Mouse (Mus musculus): ENCODE measurements at regions not wholly inside any gene's neighbourhood (a gene's known extent, or its start where the extent isn't known, plus 50 kb on each side); places are given as distances from the start of the nearest gene placed in this dataset.

DNA sequence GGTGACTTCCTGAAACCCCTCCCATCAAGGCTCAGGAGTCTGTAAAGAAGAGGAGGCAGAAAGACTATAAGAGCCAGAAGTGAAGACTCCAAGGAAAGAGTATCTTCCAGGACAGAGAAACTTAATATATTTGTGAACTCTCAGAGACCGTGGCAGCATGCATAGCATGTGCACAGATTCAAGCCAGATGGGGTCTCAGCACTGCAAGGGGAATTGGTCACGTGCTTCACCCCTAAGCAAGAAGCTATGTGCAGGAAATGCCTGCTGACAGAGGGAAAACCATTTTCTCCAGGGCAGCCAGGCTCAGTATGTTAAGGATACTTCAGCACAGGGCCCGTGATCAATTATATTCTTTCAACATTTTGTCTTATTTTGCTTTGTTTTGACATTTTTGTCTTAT lies 368.0 kb downstream of the Sec23a start:
- ATAC-seq (ENCODE audit: insufficient number of reproducible peaks, low FRiP score) = no peak
- no peak overlapping the region for H3K27ac ChIP-seq (ENCODE audit: poor library complexity, severe bottlenecking)
- H3K27me3 ChIP-seq (replicated peaks) = no peaks in the 10 kb centered on the region
- no peak overlapping the region for H3K9ac ChIP-seq
- H3K4me3 ChIP-seq = no peak overlapping the region
- 60% methylated on average over 3 of the region's 3 CpGs for WGBS
- H3K4me2 ChIP-seq = no peak overlapping the region
- H3K9me3 ChIP-seq (replicated peaks) = no peaks in the 10 kb centered on the region
- H3K36me3 ChIP-seq = no peaks in the 10 kb centered on the region
- H3K4me1 ChIP-seq (replicated peaks) = 0 out of 2 replicates have a peak, but pooled peaks cover 3% of the 10 kb centered on the region

DNA sequence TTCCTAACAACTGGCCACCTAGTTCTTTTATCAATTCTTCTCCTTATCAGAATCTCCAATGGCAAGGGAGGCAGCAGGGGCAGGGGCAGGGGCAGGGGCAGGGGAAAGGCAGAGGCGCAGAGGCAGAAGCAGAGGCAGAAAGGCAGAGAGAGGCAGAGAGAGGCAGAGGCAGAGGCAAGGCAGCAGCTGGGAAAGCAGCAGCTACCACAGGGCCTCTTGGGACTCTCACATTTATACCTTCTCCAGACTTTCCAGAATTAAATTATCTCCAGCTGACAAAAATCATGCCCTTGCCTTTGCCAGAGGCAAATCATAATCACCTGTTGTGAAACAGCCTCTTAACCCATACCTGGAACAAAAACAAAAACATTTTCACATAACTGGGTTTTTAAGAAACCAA lies 370.4 kb upstream of the Clec14a start:
- no peak overlapping the region for H3K4me3 ChIP-seq
- no peak overlapping the region for H3K4me2 ChIP-seq
- no peaks in the 10 kb centered on the region for H3K36me3 ChIP-seq
- H3K27me3 ChIP-seq (replicated peaks) = no peaks in the 10 kb centered on the region
- no peak for ATAC-seq (ENCODE audit: insufficient number of reproducible peaks, low FRiP score)
- 22% methylated on average over 1 of the region's 1 CpGs for WGBS
- no peak overlapping the region for H3K27ac ChIP-seq (ENCODE audit: poor library complexity, severe bottlenecking)
- H3K9me3 ChIP-seq (replicated peaks) = no peaks in the 10 kb centered on the region
- H3K9ac ChIP-seq = no peak overlapping the region
- H3K4me1 ChIP-seq (replicated peaks) = 0 out of 2 replicates have a peak, but pooled peaks cover 3% of the 10 kb centered on the region

DNA sequence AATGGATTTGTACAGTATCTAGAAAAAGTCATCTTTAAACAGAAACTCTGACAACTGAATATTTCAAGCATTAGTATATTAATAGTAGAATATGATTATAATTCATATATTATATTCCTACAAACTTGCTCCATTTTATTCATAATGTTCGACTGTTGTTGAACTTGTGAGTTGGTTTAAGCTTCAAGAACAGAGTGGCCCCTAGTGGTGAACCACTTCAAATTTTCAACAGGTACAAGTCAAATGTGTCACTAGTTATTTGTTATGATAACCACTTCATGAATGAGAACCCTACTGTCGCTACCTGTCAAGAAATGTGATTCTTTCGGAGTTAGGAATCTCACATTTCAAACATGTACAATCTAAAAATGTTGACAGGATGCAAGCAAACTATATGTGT lies 369.2 kb upstream of the Clec14a start:
- no peak overlapping the region for H3K4me2 ChIP-seq
- WGBS = 53% methylated on average over 3 of the region's 3 CpGs
- H3K9me3 ChIP-seq (replicated peaks) = no peaks in the 10 kb centered on the region
- no peaks in the 10 kb centered on the region for H3K27me3 ChIP-seq (replicated peaks)
- no peak for ATAC-seq (ENCODE audit: insufficient number of reproducible peaks, low FRiP score)
- no peak overlapping the region for H3K27ac ChIP-seq (ENCODE audit: poor library complexity, severe bottlenecking)
- H3K9ac ChIP-seq = no peak overlapping the region
- H3K36me3 ChIP-seq = no peaks in the 10 kb centered on the region
- no peak overlapping the region for H3K4me3 ChIP-seq
- H3K4me1 ChIP-seq (replicated peaks) = 0 out of 2 replicates have a peak, but pooled peaks cover 3% of the 10 kb centered on the region

DNA sequence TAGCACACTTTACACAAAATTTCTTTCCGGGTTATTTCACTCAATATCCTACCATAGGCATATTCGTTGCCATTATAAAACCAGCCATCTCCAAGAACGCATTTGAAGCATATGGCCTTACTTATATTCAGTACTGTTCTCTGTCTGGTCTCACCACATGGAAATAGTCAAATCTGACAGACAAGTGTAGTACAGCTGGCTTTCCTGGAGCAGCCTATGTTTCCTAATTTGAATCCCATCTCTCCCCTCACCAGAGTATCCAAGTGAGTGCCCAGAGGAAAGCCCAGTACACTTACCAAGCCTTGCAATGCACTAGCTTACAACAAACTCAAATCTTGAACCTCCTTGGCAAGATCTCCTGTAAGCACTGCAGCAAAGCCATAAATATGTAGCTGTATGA lies 363.4 kb upstream of the Clec14a start:
- Histone ChIP-seq H3K4me3 (no peak overlapping the region), H3K27me3 (replicated peaks) (no peaks in the 10 kb centered on the region), H3K4me1 (replicated peaks) (no peaks in the 10 kb centered on the region), H3K4me2 (no peak overlapping the region), H3K9me3 (replicated peaks) (no peaks in the 10 kb centered on the region), H3K27ac (ENCODE audit: poor library complexity, severe bottlenecking) (no peak overlapping the region), H3K9ac (no peak overlapping the region), H3K36me3 (no peaks in the 10 kb centered on the region)
- 81% methylated on average over 3 of the region's 3 CpGs for WGBS
- ATAC-seq (ENCODE audit: insufficient number of reproducible peaks, low FRiP score) = no peak

DNA sequence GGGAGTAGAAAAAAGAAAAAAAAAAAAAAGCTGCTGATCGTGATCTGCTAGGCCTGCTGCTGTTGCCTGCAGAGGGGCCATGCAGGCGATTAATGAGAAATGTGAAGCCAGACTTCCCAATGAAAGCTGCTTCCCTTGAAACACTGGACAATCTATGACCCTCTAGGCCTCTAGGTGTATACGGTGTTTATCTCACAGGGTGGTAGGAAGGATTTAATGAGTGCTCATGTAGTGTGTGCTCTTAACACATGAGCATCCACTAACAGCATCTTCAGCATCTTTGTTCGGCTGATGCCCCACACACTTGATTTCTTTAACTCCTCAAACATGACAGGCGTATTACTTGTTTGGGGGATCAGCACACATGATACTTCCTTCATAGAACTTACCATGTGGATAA lies 359.7 kb upstream of the Clec14a start:
- H3K27me3 ChIP-seq (replicated peaks) = no peaks in the 10 kb centered on the region
- H3K9me3 ChIP-seq (replicated peaks) = no peaks in the 10 kb centered on the region
- H3K36me3 ChIP-seq = no peaks in the 10 kb centered on the region
- ATAC-seq (ENCODE audit: insufficient number of reproducible peaks, low FRiP score) = no peak
- no peak overlapping the region for H3K4me3 ChIP-seq
- no peaks in the 10 kb centered on the region for H3K4me1 ChIP-seq (replicated peaks)
- H3K4me2 ChIP-seq = no peak overlapping the region
- no peak overlapping the region for H3K27ac ChIP-seq (ENCODE audit: poor library complexity, severe bottlenecking)
- 71% methylated on average over 5 of the region's 5 CpGs for WGBS
- no peak overlapping the region for H3K9ac ChIP-seq

DNA sequence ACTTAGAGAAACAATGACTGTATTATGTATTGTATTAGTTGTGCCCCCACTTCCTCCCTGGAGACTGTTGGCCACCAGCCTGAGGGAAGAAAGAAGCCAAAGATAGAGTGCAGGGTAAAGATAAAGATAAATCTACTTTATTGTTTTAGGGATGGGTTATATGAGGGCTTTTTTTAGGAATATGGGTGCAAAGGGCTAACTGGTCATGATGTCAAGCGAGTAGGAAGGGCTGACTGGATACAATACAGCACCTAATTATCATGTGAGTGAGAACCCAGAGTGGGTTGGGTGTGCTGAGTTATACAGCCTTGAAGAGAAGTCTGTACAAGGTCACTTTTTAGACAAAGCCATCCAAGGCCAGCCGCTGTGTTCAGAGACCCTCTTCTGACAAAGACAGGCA lies 356.1 kb upstream of the Clec14a start:
- Histone ChIP-seq H3K4me3 (no peak overlapping the region), H3K27me3 (replicated peaks) (no peaks in the 10 kb centered on the region), H3K4me2 (no peak overlapping the region), H3K9me3 (replicated peaks) (no peaks in the 10 kb centered on the region), H3K27ac (ENCODE audit: poor library complexity, severe bottlenecking) (no peak overlapping the region), H3K36me3 (no peaks in the 10 kb centered on the region), H3K9ac (no peak overlapping the region), H3K4me1 (replicated peaks) (no peaks in the 10 kb centered on the region)
- WGBS = 69% methylated on average over 2 of the region's 2 CpGs
- no peak for ATAC-seq (ENCODE audit: insufficient number of reproducible peaks, low FRiP score)

DNA sequence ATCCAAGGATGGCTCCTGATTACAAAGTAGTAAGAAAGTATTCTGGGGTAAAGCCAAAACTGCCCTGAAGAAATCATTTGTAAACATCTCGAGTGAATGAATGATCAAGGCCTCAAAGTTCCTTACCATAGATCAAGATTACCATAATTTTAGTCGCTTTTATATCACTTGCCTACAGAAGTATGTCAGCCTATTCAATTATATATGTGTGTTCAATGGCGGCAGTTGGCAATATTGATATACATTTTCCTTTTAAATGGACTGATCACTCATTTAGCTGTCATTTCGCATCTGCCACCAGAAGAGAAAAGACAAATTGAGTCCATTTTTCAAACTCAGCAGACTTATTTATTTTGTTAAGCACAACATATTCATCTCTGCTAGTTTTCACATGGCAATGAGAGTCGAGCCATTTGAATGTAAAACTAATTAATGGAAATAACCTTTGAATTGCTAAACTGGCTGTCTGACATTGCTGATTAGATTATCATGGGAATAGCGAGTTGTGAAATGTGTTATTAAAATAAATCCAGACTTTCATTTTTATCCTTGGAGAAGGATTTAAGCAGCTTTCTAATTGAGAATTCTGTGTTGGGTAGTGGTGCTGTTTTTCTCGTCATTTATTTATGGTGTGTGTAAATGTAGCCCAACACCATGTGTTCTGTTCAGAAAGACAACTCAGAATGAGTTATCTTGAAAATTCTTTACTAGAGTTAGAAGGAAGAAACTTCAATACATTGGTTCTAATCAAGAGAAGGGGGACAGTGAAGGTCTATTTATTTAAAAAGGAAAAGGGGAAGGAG lies 350.6 kb upstream of the Clec14a start:
- ATAC-seq (ENCODE audit: insufficient number of reproducible peaks, low FRiP score) = no peak
- no peak overlapping the region for H3K9ac ChIP-seq
- no peaks in the 10 kb centered on the region for H3K9me3 ChIP-seq (replicated peaks)
- no peaks in the 10 kb centered on the region for H3K27me3 ChIP-seq (replicated peaks)
- H3K4me2 ChIP-seq = no peak overlapping the region
- no peak overlapping the region for H3K4me3 ChIP-seq
- WGBS = 77% methylated on average over 7 of the region's 7 CpGs
- H3K27ac ChIP-seq (ENCODE audit: poor library complexity, severe bottlenecking) = no peak overlapping the region
- H3K36me3 ChIP-seq = no peaks in the 10 kb centered on the region
- H3K4me1 ChIP-seq (replicated peaks) = no peaks in the 10 kb centered on the region

DNA sequence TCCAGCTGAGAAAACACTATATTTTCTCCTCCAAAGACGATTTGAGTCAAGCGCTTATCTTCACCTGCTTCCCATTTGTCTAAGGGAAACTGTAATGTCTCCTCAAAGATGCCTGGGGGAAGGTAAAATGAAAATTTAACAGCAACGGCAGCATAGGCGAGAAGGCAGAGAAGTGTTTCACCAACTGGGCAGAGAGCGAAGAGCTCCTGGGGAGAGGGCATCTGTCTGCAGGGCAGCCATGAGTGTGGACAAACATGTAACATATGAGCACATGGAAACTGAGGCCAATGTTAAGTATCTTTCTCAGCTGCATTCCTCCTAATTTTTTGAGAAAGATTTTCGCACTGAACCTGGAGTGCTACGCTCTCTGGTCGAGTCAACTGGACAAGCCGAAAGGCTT lies 325.7 kb upstream of the Clec14a start:
- H3K9me3 ChIP-seq (replicated peaks) = no peaks in the 10 kb centered on the region
- no peaks in the 10 kb centered on the region for H3K27me3 ChIP-seq (replicated peaks)
- no peak overlapping the region for H3K4me2 ChIP-seq
- H3K4me3 ChIP-seq = no peak overlapping the region
- no peak overlapping the region for H3K27ac ChIP-seq (ENCODE audit: poor library complexity, severe bottlenecking)
- H3K36me3 ChIP-seq = no peaks in the 10 kb centered on the region
- H3K4me1 ChIP-seq (replicated peaks) = no peaks in the 10 kb centered on the region
- H3K9ac ChIP-seq = no peak overlapping the region
- 81% methylated on average over 9 of the region's 9 CpGs for WGBS
- no peak for ATAC-seq (ENCODE audit: insufficient number of reproducible peaks, low FRiP score)

DNA sequence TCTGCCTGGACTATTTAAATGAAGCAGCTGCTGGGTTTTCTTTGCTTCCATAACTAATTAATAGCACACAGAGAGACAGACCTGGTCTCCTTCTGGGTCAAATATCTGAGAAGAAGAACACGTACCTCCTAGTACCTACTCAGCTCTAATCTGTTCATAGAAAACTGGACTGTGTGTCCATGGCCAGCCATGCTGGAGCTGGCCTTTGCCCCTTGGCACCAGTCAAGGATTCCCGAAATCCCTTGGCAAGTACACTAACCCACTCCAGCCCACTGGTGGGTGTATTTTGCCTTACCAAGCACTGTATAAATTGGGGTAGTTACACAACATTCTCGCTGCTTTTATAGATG lies 322.4 kb upstream of the Clec14a start:
- WGBS = 84% methylated on average over 3 of the region's 3 CpGs
- H3K27me3 ChIP-seq (replicated peaks) = no peaks in the 10 kb centered on the region
- H3K9me3 ChIP-seq (replicated peaks) = no peaks in the 10 kb centered on the region
- no peak for ATAC-seq (ENCODE audit: insufficient number of reproducible peaks, low FRiP score)
- no peak overlapping the region for H3K4me2 ChIP-seq
- no peaks in the 10 kb centered on the region for H3K36me3 ChIP-seq
- H3K27ac ChIP-seq (ENCODE audit: poor library complexity, severe bottlenecking) = no peak overlapping the region
- H3K9ac ChIP-seq = no peak overlapping the region
- H3K4me1 ChIP-seq (replicated peaks) = no peaks in the 10 kb centered on the region
- no peak overlapping the region for H3K4me3 ChIP-seq

DNA sequence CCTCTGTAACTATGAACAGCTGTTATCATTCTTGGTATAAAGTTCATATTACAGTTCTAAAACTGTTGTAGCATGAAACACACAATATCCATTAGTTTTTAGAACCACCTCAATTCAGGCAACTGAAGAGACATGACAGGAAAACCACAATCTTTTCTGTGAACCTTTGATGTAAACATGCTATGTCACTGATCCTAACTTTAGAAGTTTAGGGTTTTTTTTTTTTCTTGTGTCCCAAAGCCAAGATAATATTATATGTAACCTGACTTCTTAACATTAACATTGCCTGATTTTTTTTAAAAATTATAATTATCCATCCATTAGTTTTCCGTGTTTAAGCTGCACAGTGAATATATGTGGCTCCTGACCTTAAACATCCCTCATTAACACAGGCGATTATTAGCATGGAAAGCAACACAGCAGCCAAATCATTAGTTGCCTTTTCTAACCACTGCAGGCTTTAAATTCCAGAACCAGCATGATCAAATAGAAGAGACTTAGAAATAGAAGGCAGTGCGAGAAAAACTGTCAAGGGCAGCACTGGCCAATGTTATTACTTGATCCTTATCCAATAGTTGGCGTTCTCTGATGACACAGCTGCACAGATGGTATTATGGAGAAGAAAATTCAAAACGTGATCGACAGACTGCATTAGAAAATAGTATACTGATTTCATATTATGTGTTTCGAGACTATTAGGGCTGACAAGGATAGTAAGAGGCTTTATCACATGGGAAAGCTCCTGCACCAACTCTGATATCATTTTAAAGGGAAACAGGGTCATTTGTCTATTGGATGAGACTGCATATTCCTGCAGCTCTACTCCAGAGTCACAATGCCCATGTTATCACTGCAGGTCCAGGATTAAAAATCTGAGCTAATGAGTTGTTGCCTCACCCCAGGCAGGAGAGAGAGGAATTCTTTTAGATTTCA lies 321.7 kb upstream of the Clec14a start:
- H3K4me2 ChIP-seq = no peak overlapping the region
- H3K9me3 ChIP-seq (replicated peaks) = no peaks in the 10 kb centered on the region
- no peaks in the 10 kb centered on the region for H3K27me3 ChIP-seq (replicated peaks)
- no peak overlapping the region for H3K4me3 ChIP-seq
- H3K36me3 ChIP-seq = no peaks in the 10 kb centered on the region
- no peak for ATAC-seq (ENCODE audit: insufficient number of reproducible peaks, low FRiP score)
- H3K4me1 ChIP-seq (replicated peaks) = no peaks in the 10 kb centered on the region
- WGBS = 50% methylated on average over 7 of the region's 7 CpGs
- H3K9ac ChIP-seq = no peak overlapping the region
- H3K27ac ChIP-seq (ENCODE audit: poor library complexity, severe bottlenecking) = no peak overlapping the region

DNA sequence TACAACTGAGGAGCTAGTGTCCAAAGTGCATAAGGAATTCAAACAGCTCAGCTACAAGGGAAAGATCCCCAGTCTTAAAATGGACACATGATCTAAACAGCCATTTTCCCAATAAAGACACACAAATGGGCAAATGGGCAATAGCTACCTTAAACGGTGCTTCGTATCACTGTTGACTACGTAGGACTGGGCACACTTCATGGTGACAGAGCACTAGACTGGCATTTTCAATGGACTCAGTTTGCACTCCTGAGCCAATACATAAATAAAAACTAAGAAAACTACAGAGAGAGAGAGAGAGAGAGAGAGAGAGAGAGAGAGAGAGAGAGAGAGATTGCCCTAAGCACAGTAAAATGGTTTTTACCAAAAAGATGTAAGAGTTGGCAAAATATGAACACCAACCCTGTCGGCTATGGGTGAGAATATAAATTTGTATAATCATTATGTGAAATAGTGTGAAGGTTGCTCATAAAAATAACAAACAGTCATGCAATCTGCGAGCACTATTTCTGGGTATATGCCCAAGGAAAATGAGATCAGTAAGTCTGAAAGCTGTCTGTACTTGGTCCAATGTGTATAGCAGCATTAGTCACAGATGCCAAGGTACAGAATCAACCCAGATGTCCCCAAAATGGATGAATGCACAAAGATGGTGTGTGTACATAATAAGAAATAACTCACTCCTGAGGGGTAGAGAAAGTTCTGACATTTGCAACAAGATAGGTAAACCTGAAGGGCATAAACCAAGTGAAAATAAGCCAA lies 312.9 kb upstream of the Clec14a start:
- Histone ChIP-seq H3K4me1 (replicated peaks) (no peaks in the 10 kb centered on the region), H3K27me3 (replicated peaks) (no peaks in the 10 kb centered on the region), H3K9ac (no peak overlapping the region), H3K36me3 (no peaks in the 10 kb centered on the region), H3K4me3 (no peak overlapping the region), H3K9me3 (replicated peaks) (no peaks in the 10 kb centered on the region), H3K27ac (ENCODE audit: poor library complexity, severe bottlenecking) (no peak overlapping the region), H3K4me2 (no peak overlapping the region)
- WGBS = 89% methylated on average over 5 of the region's 5 CpGs
- no peak for ATAC-seq (ENCODE audit: insufficient number of reproducible peaks, low FRiP score)

Measured in heart, embryonic 12.5 days (tissue).